Comparison of ENCODE assay signal across 8 mouse cellular contexts in genomic region chr5:122779277-122779834, GRCm38 (mm10). TPM values are rescaled to one million over a fixed set of nuclear protein-coding genes. Genes with fewer than 3 reads are reported as not detected.
A peak's percentile ranks its signal among the peaks of the same experiment; 100 is the strongest.
DNase-seq lines count a peak whose midpoint lies in the region; ATAC-seq and TF ChIP-seq lines count a peak whose summit lies in the region.

Gene Camkk2, minus strand, starts transcription at chr5:122779409.

- H3K4me3 ChIP-seq in hindbrain, embryonic 15.5 days = peak within 1 kb of the TSS; percentile 94
- peak within 1 kb of the TSS; percentile 91 for H3K4me3 ChIP-seq in left cerebral cortex, adult 2 months

- H3K4me2 ChIP-seq in hindbrain, embryonic 15.5 days = peak within 1 kb of the TSS; percentile 92

- WGBS in hindbrain, embryonic 15.5 days = under 1% methylated on average over 34 of the region's 63 CpGs

- no peaks in the 10 kb centered on the region for H3K9me3 ChIP-seq in hindbrain, embryonic 15.5 days

- peaks cover 23% of the 10 kb centered on the region for H3K4me1 ChIP-seq in hindbrain, embryonic 15.5 days (replicated peaks)

- H3K27me3 ChIP-seq in hindbrain, embryonic 15.5 days = no peaks in the 10 kb centered on the region

- no peak for TF ChIP-seq CTCF in left cerebral cortex, adult 2 months (IDR thresholded peaks at IDR 0.05)

- no peaks in the 10 kb centered on the region for H3K36me3 ChIP-seq in hindbrain, embryonic 15.5 days

- peak within 1 kb of the TSS; percentile 89 for H3K9ac ChIP-seq in hindbrain, embryonic 15.5 days

- intact Hi-C loops in left cerebral cortex, adult 2 months (cut with DNase I) = loop anchor here (5.0 kb wide), 2 partner anchors 127 to 277 kb away; partner anchors contain the start of gene Atp2a2

- DNase-seq in cerebellum, postnatal 4 days (ENCODE audit: low spot score in 2 of 2) = peak; percentile 65 to 72
- peak; percentile 64 for DNase-seq in gastrocnemius, adult 18-20 months (ENCODE audit: low spot score)
- peak; percentile 86 to 88 for DNase-seq in left cerebral cortex, adult 2 months (ENCODE audit: extremely low spot score in 1 of 2, low spot score in 2 of 2)
- peak; percentile 90 for DNase-seq in right cerebral cortex, adult 18-20 months
- DNase-seq in urinary bladder, postnatal 10 days (ENCODE audit: low spot score) = peak; percentile 32

- H3K27ac ChIP-seq in hindbrain, embryonic 15.5 days (replicated peaks) = peak within 1 kb of the TSS; percentile 75
- peak within 1 kb of the TSS; percentile 94 for H3K27ac ChIP-seq in left cerebral cortex, adult 2 months

- ATAC-seq in activated CD4-positive, CD25-positive, alpha-beta regulatory T cell, adult 4 months = peak; percentile 80
- ATAC-seq in hindbrain, embryonic 15.5 days (ENCODE audit: low FRiP score, low read depth) = peak; percentile 93
- ATAC-seq in megakaryocyte, adult 5-6 weeks (ENCODE audit: poor library complexity, severe bottlenecking) = peak; percentile 87

RNA-seq across cellular contexts. Expression of gene Camkk2, which starts in this region (rescaled TPM):
- polyA plus RNA-seq in activated CD4-positive, CD25-positive, alpha-beta regulatory T cell, adult 4 months (2017; shearing (Covaris generic)) = 1 to 10 TPM; 2.6 to 2.8 TPM
- 1 to 10 TPM; 3.0 to 3.9 TPM for total RNA-seq in gastrocnemius, adult 18-20 months (2021)
- 62.6 and 73.4 TPM in 2 replicates for polyA plus RNA-seq in hindbrain, embryonic 15.5 days (2015; fragmentation: Nextera tagmentation; extraction: Ambion mirVana)
- 100 to 1,000 TPM; 238 to 248 TPM for total RNA-seq in left cerebral cortex, adult 2 months (2021)
- 70.6 and 86.6 TPM in 2 replicates for total RNA-seq in megakaryocyte, adult 5-6 weeks (2015)
- total RNA-seq in megakaryocyte, adult 5-6 weeks (2017) = 83.6 and 94.3 TPM in 2 replicates

Comparison
In these comparisons a context has a peak if more than half of its experiments do, and no peak if none do; other contexts are left out.
1. Peak in every context shown above with its lines: DNase-seq, ATAC-seq, H3K4me3 ChIP-seq and H3K27ac ChIP-seq.
2. RNA of gene Camkk2 (total RNA-seq): 238 to 248 TPM in left cerebral cortex, adult 2 months and 70.6 to 94.3 TPM in megakaryocyte, adult 5-6 weeks; 3.0 to 3.9 TPM in gastrocnemius, adult 18-20 months; every median in the first group is over 10 times any median in the second.
3. RNA of gene Camkk2 (polyA plus RNA-seq): 62.6 to 73.4 TPM in hindbrain, embryonic 15.5 days; 2.6 to 2.8 TPM in activated CD4-positive, CD25-positive, alpha-beta regulatory T cell, adult 4 months; every median in the first group is over 10 times any median in the second.
4. DNase-seq: peak in every context shown above with its lines; median percentile 90 in right cerebral cortex, adult 18-20 months; 87 in left cerebral cortex, adult 2 months; 68 in cerebellum, postnatal 4 days; 64 in gastrocnemius, adult 18-20 months; 32 in urinary bladder, postnatal 10 days.